Mouse (Mus musculus): ENCODE measurements around the gene Ltbp1.

Gene Ltbp1

DNA sequence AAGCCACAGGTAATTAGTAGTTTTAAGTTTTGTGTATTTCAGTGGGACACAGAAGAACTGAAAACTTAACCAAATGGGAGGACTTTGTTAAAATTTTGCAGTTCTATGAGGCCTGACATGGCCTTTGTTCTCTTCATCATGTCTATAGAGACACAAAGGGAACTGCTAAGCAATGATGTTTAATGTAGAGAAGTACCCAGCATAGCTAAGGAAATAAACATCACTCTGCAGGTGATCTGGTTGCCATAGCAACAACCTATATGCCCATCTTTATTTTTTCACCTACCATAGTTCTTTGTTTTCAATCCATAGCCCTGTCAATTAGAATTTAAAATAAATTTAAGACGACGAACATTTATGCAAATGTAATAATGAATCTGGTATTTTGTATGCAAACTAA, 233.3 kb downstream of the Ltbp1 start:
- DNase-seq (ENCODE audit: low spot score): no peak

DNA sequence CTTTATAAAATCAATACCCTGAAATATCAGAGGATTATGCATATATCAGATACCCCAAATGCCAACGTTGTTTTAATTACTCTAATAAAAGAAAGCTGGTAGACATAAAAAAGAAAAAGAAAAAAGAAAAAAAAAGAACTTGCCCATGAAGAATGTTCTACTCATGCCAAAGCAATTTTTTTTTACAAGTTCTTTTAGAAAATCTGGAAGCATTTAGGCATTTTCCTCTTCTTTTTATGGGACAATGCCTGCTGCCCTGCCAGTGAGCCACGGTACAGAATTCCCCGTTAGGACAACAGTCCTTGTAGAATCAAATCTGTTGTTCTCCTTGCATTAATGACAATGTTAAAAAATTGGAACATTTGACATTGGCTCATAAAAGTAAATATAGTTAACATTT, 234.2 kb downstream of the Ltbp1 start:
- no peak for DNase-seq (ENCODE audit: low spot score)

DNA sequence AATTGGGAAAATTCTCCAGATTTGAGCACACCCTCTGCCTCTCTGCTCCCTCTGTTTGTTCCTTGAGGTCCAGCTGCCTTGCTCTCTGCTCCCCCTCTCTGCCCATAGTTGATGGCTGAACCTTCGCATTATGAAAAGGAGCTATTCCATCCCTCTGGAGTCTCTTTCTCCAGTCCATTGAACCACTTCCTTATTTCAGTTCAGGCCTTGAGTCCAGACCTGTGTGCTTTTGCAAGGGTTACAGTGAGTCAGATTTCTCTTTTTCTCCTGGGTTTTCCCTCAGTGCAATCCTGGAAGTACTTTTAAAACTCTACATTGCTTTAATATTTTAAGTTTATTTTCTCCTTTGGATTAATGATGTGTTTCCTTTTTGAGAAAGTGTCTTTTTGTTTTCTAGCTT, 236.7 kb downstream of the Ltbp1 start:
- DNase-seq (ENCODE audit: low spot score): no peak

DNA sequence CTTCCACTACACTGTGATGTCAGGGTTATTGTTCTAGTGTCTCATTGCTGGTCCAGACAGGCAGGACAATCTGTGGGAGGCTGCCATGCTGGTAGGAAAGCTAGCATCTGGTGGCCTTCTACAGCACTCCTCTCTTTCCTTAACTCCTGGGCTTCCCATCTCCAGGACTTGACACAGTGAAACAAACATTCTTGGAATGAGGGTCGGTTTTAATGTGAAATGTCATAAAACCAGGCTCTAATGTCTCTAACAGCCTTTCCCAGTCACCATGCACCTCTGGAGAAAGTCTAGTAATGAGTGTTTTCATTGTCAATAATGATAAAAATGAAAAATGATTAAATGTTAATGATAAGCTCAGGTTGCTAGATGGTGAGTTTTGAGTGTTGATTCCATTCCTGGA, 237.9 kb downstream of the Ltbp1 start:
- no peak for DNase-seq (ENCODE audit: low spot score)

DNA sequence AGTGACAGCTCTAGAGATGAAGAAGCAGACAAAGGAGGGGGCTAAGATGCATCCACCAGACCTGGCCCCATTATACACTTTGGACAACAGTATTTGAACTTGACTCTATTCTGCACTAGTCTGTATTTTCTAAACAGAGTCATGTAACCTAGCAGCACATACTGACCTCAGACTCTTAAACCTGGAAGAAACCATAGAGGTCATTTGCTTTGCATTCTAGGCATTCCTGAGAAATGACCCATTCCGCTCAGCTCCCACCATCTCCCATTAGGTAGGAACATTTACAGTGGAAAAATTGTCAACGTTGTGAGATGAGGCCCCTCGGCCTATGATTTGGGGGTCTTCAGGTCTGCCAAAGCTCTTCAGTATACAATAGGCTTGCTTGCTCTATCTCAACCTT, 238.8 kb downstream of the Ltbp1 start:
- DNase-seq (ENCODE audit: low spot score): no peak

DNA sequence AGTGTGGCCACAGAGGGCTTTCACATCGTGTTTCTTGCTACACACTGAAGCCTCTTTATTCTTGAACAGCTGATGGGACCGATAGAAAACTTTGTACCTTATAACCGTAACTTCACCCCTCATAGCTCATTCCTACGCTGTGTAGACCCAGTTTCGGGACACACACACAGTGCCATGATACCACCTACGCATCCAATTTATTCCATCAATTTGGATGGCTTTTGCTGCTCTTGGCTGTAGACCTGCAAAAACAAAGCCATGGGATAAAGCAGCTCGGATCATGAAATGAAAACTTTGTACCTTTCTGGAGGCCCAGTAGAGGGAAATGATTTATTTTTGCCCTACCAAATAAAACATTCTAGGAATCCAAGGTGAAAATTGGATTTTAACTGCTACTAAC, 239.7 kb downstream of the Ltbp1 start:
- DNase-seq (ENCODE audit: low spot score): no peak

DNA sequence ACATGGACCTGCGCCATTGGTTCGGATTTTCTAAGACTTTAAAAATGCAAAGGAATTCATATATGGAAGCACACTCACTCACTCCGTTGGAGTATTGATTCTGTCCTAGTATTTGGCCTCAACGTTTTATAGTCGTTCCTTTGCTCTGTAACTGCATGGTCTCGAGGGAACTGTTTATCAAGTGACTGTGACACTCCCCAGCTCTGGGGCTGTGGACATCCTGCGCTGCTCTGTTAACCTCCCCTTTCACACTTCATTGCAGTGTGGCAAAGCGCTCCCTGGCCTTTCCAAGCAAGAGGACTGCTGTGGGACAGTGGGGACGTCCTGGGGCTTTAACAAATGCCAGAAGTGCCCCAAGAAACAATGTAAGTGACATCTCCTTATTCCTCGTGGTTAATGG, 243.3 kb downstream of the Ltbp1 start:
- DNase-seq (ENCODE audit: low spot score): no peak

DNA sequence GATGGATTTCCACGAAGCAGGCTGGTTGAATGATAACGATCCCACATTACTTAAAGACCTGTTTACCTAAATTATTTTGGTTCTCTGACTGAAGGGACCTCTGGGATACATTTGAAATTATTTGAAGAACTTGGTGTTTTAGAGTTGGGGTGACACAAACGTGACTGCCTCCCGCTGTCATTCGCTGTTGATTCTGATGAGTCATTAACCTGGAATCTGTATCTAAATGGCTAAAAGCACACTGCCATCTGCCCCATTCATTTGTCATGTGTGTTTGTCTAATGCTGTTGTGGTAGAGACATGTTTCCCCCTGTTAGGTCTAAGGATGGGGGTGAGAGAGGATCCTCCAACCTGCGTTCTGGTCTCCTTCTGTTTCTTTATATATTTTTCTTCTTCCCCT, 245.2 kb downstream of the Ltbp1 start:
- no peak for DNase-seq (ENCODE audit: low spot score)

DNA sequence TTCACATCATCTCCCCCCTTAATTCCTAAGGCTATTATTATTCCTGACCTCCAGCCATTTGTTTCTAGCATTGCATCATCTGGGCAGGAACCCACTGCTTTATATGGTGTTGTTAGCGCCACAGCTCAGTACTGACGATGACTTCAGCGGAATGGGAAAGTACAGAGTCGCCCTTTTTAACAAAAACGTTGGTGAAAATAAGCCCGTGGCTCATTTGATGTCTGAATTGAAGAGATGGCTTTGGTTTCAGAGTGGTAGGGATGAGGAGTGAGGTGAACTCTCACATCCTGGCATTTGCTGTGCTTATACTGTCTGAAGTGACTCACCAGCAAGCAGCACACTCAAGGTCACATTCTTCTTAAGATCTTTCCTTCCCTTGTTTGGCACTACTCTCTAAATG, 245.7 kb downstream of the Ltbp1 start:
- no peak for DNase-seq (ENCODE audit: low spot score)

DNA sequence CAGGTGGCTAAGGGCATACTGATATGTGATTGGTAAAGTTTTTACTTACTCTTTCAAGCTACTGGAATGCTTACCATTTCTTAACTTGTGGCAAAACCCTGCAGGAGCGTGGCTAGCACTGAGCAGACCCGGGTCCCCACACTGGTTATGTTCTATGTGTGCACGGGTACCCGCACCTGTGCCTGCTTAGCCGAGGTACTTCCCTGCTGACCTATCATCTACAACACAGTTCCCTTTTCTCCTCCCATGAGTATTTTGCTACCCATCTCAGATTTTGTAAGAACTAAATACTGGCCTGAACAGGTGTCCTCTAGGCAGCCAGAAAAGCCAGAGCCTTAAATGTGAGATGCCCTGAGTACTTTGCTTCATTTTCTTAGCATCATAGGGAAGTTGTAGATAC, 247.2 kb downstream of the Ltbp1 start:
- no peak for DNase-seq (ENCODE audit: low spot score)

DNA sequence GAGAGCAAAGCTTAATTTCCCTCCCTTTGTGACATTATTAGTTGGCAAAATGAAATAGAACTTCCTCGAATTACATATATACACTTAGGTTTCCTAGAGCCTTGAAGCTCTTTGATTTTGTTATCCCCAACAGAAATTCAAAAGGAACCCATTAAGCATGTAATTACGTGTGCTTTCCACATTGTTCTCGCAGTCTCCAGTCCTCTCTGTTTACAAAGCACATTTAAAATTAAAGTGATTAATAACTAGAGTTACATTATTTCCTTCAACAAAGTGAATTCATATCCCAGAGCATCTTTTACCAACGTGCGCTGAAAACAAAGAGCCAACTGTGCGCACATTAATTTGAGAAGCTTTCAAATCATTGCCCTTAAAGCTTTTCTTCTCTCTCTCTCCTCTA, 249.5 kb downstream of the Ltbp1 start:
- no peak for DNase-seq (ENCODE audit: low spot score)

DNA sequence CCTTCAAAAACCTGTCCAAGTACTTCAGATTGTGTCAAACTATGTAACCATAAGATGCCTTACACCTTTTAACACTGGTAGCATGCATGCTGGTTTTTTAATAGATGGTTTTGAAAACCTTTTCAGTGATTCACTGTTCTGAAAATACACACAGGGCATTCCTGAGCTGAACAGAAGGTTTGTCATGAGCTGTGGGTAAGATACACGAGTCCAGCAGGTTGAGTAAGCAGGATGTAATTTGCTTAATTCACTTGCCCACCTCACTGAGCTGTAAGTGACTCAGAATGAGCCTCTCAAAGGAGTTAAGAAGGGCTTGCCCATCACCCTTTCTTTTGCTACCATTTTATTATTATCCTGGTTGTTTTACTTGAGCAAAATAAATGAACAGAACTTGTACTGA, 250.6 kb downstream of the Ltbp1 start:
- DNase-seq (ENCODE audit: low spot score): no peak

DNA sequence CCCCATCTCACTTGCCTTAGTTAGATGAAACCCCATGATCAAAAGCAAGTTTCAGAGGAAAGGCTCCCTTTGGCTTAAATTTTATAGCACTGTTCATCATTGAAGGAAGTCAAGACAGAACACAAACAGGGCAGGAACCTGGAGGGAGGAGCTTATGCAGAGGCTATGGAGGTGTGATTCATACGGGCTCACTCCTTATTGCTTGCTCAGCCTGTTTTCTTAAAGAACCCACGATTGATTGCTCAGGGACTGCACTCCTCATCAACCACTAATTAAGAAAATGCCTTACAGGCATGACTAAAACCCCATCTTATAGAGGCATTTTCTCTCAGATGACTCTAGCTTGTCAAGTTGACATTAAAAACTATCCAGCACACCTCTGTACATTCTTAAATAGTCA, 253.1 kb downstream of the Ltbp1 start:
- DNase-seq (ENCODE audit: low spot score): no peak

DNA sequence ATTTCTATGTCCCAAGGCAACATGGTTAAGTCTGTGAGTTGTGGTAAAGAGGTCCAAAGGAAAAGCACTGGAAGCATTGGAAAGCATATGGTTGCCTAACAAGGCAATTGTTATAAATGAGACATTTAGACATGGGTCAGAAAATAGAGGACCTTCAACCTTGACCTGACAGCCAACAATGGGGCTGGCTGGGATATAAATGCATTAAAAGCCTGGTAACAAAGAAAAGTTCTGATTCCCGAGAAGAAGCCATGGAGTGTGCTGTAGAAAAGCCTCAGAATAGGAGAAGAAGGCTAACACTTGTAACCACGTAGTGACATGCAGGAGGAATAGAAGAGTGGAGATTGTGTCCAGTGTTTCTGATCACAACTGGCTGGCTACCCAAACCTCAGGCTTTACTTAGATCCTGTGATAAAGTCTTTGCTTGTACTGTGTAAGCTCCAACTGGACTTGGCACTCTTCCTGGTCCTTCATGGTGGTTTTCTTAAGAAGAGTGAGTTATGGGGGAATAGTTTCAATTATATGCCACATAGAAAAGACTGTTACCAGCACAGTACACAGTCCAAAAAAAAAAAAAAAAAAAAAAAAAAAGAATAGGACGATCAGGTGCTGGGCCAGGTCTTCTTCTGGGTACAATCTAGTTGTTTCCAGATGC, 258.1 kb downstream of the Ltbp1 start:
- no peak for DNase-seq (ENCODE audit: low spot score)

DNA sequence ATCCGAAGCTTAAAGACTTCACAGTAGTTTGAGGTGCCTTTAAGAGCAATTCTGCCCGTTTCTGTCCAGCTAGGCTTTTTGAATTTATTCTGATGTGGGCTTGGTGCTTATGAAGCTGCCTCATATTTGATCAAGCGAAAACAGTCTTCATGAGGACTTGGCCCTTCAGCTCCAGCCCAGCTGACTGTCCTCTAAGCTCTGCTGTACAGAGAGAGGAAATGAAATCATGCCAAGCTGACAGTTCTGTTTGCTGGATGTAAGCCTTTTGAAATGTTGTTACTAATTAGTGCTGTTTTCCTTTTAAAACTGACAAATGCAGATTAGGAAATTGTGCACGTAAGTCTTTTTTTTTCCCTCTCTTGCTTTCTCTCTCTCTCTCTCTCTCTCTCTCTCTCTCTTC, 263.1 kb downstream of the Ltbp1 start:
- DNase-seq (ENCODE audit: low spot score): no peak

DNA sequence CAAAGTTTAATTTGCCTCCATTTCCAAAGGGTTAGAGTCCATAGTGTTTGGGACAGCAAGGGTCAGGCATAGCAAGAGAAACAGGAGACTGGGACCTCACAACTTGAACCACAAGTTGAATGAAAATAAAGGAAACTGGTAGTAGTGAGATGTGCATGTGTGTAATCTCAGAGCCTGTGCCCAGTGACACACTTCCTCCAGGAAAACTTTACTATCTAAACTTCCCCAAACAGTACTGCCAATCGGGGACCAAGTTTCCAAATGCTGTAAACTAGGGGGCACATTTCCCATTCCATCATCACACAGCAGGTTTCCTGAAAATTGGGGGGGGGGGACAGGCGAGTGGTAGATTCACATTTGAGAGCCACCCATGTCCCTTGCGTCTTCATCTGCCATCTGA, 267.1 kb downstream of the Ltbp1 start:
- no peak for DNase-seq (ENCODE audit: low spot score)

DNA sequence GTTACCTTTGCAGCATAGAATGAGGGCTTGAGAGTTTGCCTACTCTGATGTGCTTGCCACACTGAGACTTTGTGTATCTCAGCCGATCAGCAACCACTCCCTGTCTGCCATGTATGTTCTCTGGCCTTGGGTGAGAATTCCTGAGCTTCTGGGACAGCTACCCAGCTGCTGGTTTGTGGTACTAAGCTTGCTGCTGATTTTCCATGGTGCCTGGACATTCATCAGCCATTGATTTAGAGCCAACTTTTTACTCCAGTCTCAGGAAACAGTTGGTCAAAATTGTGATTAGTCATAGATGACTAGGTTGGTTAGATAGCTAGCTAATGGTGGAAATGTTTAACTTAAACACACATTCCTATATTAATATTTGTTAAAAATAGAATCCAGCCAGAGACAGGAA, 267.9 kb downstream of the Ltbp1 start:
- DNase-seq (ENCODE audit: low spot score): no peak

DNA sequence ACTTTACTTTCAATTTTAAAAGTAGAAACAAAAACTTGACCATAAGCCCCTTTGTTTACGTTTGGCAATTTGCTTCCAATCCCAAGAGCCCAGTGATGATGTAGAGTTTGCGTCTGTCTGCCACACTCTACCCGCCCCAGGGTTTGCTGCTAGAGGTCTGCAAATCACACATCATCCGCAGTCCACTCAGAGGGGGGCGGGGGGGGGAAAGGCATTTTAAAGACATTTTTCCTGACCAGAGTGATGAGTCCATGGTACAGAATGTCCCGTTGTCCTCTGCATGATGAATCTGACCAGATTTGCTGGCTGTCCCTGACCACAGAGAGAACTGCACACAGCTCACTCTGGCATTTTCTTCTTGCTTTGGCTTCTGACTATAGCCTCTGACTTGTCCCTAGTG, 269.9 kb downstream of the Ltbp1 start:
- no peak for DNase-seq (ENCODE audit: low spot score)

DNA sequence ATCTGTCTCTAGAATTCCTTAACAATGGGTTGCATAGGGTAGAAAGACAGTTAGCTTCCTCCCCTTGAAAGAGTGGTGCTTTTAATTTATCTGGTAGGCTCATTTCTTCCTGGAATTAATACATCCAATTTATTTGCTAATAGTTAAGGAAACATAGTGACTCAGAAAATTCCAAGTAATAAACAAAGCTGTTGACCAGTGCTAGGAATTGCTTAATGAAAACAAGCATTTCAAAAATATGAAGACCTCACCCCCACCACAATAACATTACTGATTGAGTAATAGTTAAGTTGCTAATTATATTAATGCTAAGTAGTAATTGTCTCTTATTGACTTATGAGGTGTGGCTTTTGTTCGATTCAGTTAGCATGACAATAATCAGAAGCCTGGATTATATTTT, 272.7 kb downstream of the Ltbp1 start:
- DNase-seq (ENCODE audit: low spot score): no peak

DNA sequence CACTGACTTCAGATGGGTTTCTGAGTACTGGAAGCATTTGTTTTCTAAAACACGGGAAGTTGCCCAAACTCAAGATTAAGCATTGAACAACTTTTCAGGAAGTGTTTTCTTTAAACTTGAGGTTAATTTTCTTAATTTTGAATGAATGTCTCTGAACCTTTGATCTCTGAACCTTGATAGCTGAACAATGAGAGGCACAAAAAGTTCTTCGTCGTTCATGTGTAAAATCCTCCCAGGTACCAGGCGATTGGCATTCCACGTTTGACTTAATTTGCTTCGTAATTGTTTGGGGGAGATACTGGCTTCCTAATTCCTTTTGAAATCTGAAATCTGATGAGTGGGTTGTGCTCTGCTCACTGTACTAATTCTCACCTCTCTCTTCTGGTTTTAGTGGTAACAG, 273.2 kb downstream of the Ltbp1 start:
- DNase-seq (ENCODE audit: low spot score): no peak

DNA sequence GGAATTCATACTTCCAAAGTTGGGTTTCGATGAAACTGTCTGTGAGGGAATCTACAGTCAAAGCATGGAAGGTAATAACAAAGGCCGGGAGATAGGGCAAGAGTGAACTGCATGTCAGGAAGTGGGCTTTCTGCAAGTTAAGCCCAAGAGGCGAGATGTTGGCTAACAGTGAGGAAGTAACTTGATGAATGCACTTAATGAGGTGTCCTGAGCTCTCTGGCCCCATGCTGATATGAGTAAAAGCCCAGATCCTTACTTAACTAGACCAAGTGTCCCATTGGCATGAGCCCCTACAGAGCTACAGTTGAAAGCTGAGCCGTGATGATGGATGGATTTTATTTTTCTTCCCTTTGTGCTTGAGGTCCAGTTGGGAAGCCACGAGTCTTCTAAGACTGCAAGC, 276.0 kb downstream of the Ltbp1 start:
- DNase-seq (ENCODE audit: low spot score): no peak

DNA sequence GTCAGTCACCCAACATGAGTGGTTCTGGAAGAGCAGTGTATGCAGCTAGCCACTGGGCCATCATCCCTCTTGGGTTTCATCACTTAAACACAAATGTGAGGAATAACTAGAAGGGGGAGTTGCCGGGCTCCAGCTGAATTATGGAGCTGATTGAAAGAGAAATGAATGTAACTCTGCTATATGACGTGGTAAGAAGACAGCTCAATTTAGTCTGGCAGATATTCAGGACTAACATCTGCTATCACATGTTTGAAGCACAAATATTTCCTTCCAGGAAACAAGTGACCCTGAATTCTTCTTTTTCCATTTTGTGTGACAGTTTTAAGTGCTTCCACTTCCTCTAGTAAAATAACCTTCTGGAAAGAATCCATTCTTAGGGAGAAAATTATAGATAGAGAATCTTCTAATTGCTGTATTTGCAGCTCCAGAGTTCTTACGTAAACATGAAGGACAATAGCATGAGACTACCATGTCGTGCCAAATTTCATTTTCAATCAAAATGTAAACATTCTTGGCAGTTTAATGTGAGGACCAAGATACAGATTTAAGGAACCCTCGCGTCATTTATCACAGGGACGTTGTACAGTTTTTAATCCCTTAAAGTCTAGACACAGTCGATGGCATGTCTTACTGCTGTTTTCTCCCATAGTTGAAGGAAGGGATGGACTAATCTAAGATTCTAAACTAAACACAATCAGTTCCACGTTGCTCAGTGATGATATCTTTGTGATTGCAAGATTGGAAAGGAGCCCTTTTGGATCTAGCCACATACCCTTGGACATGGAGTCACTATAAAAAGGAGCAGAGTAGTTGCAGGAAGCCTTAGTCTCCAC, 279.7 kb downstream of the Ltbp1 start:
- no peak for DNase-seq (ENCODE audit: low spot score)

DNA sequence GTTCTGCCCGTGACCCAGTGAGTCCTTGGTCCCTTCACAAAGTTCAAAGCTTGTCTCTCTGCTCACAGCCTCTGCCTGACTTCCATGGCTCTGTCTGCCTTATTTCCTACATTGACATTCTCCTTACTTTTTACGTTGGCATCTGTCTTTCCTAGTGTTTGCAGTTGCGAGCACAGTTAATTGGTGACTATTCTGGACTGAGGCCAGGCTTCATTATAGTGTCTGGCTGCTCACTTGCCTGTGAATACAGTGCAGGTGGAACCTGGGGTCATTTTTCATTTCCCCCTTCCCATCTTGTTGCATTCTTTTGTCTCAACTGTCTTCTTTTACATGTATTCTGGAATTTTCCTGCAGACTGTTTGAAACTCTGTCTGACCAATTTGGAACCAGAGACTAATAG, 287.6 kb downstream of the Ltbp1 start:
- DNase-seq (ENCODE audit: low spot score): no peak

DNA sequence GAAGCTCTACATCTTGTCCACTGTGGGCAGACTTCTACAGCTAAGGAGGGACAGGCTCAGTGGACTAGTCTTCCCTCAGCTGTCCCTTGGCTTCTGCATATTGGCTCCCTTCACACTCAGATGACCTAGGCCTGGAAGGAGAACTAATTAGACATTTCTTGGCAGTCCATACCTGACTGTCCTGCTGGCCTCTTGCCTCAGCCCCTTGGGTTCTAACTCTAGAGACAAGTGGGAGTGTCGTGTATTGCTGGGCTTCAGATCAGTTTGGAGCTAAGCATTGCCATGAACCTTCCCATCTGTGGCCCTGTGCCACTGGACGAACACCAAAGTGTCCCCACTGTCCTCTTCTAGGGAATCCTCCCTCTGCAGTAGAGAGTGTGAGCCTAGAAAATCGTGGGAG, 288.4 kb downstream of the Ltbp1 start:
- no peak for DNase-seq (ENCODE audit: low spot score)
